Mouse (Mus musculus): ENCODE measurements around the gene Traf4.

GRCm38 (mm10) chr11:78119898-78120297, 45.5 kb downstream of the Traf4 start:
- TF ChIP-seq POLR2A (IDR thresholded peaks at IDR 0.05; ENCODE audit: extremely low read depth, insufficient read depth, low read length) (no peak), CTCF (IDR thresholded peaks at IDR 0.05; ENCODE audit: low read depth, low read length) (no peak)

All from liver, adult 2 months (tissue).